In the genomic region with DNA sequence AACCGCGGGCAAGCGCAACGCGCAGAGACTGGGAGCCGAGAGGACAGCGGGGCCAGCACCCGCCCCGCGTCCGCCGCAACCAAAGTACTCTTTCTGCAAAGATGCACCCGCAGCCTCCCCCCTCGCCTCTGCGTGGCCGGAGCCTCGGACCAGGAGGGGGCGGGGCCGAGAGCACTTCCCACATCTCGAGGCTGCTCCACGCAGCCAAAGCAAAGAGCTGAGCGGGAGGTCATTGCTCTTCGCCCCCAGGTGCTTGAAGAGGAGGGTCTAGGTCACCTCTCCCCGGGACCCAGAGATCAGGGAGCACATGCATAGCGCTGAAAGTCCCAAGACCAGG, we compare ENCODE assay signal across 10 mouse cellular contexts. TPM values are rescaled to one million over a fixed set of nuclear protein-coding genes. Genes with fewer than 3 reads are reported as not detected.
A peak's percentile ranks its signal among the peaks of the same experiment; 100 is the strongest.
DNase-seq lines count a peak whose midpoint lies in the region; ATAC-seq and TF ChIP-seq lines count a peak whose summit lies in the region.
"Had no signal": no experiment of that assay in that cellular context is flagged by ENCODE, and none has a peak within 500 bp of the region (broad histone marks: within the 10 kb centered on the region; RNA-seq: fewer than 3 reads in every experiment).

No protein-coding gene starts in this region.

- no peak for TF ChIP-seq CTCF in cerebellum, adult 2 months (IDR thresholded peaks at IDR 0.05; ENCODE audit: borderline replicate concordance, insufficient read depth, low read depth, low read length)
- no peak for TF ChIP-seq CTCF in olfactory bulb, adult 2 months (IDR thresholded peaks at IDR 0.05; ENCODE audit: insufficient read depth, low read depth, low read length)

- DNase-seq in cerebellum, adult 2 months, result peak; percentile 60 to 66
- DNase-seq in cerebellum, adult 9-10 months, result no peak
- DNase-seq in lung, adult 18-20 months, result no peak
- DNase-seq in layer of hippocampus, adult 9-11 months, result no peak
- no peak for DNase-seq in left cerebral cortex, postnatal 36 days (ENCODE audit: low spot score in 2 of 2)

- no peak overlapping the region for H3K9ac ChIP-seq in lung, embryonic 15.5 days
- 0 out of 2 replicates have a peak overlapping the region, but pooled peaks have one; percentile 29 for H3K9ac ChIP-seq in intestine, embryonic 16.5 days (ENCODE audit: low read depth, low read length)

- H3K4me3 ChIP-seq in cerebellum, adult 2 months (replicated peaks; ENCODE audit: insufficient read depth, low read depth, low read length), result peak overlapping the region; percentile 25
- H3K4me3 ChIP-seq in lung, embryonic 15.5 days, result peak overlapping the region; percentile 29
- peak overlapping the region; percentile 29 for H3K4me3 ChIP-seq in intestine, embryonic 16.5 days (ENCODE audit: low read length)
- H3K4me3 ChIP-seq in olfactory bulb, adult 2 months (ENCODE audit: insufficient read depth, low read depth, low read length), result peak overlapping the region; percentile 50

- intact Hi-C loops in left cerebral cortex, postnatal 36 days (cut with DNase I), result no loop called here

- no peak for TF ChIP-seq POLR2A in cerebellum, adult 2 months (IDR thresholded peaks at IDR 0.05; ENCODE audit: borderline replicate concordance, insufficient read depth, low read length)
- no peak for TF ChIP-seq POLR2A in olfactory bulb, adult 2 months (IDR thresholded peaks at IDR 0.05; ENCODE audit: insufficient read depth, low read depth, low read length)

- H3K36me3 ChIP-seq in lung, embryonic 15.5 days, result no peaks in the 10 kb centered on the region
- H3K36me3 ChIP-seq in intestine, embryonic 16.5 days (ENCODE audit: control insufficient read depth, insufficient read depth, low read length), result no peaks in the 10 kb centered on the region

- no peak for ATAC-seq in lung, embryonic 15.5 days (ENCODE audit: borderline replicate concordance, extremely low read depth, low FRiP score, low TSS enrichment)
- ATAC-seq in intestine, embryonic 16.5 days, result no peak

- no peaks in the 10 kb centered on the region for H3K9me3 ChIP-seq in lung, embryonic 15.5 days
- H3K9me3 ChIP-seq in intestine, embryonic 16.5 days (ENCODE audit: control insufficient read depth, low read length), result no peaks in the 10 kb centered on the region

- H3K27ac ChIP-seq in cerebellum, adult 2 months (ENCODE audit: insufficient read depth, low read length), result no peak overlapping the region
- no peak overlapping the region for H3K27ac ChIP-seq in lung, embryonic 15.5 days
- H3K27ac ChIP-seq in intestine, embryonic 16.5 days (ENCODE audit: low read length), result no peak overlapping the region
- H3K27ac ChIP-seq in olfactory bulb, adult 2 months (ENCODE audit: insufficient read depth, low read depth, low read length), result peak overlapping the region; percentile 12; the same call in 1 of the 2 replicates
- H3K27ac ChIP-seq: macrophage had no signal

- no peaks in the 10 kb centered on the region for H3K27me3 ChIP-seq in cerebellum, adult 2 months (ENCODE audit: control insufficient read depth, insufficient read depth, low read length)
- peaks cover 64% of the 10 kb centered on the region for H3K27me3 ChIP-seq in lung, embryonic 15.5 days
- peaks cover 36% of the 10 kb centered on the region for H3K27me3 ChIP-seq in intestine, embryonic 16.5 days (replicated peaks; ENCODE audit: control insufficient read depth, insufficient read depth, low read length)

- peaks cover 26% of the 10 kb centered on the region for H3K4me1 ChIP-seq in cerebellum, adult 2 months (ENCODE audit: control insufficient read depth, insufficient read depth, low read length)
- peaks cover 8% of the 10 kb centered on the region; the same call in 1 of the 2 replicates for H3K4me1 ChIP-seq in lung, embryonic 15.5 days
- H3K4me1 ChIP-seq in intestine, embryonic 16.5 days (ENCODE audit: control insufficient read depth, insufficient read depth, low read length), result peaks cover 8% of the 10 kb centered on the region
- H3K4me1 ChIP-seq in olfactory bulb, adult 2 months (ENCODE audit: control insufficient read depth, insufficient read depth, low read length), result peaks cover 48% of the 10 kb centered on the region

- WGBS in cerebellum, adult 2 months, result 1% methylated on average over 25 of the region's 25 CpGs
- WGBS in lung, embryonic 15.5 days, result under 1% methylated on average over 24 of the region's 25 CpGs
- WGBS in intestine, embryonic 16.5 days, result 10% methylated on average over 25 of the region's 25 CpGs
- WGBS in olfactory bulb, adult 2 months, result 2% methylated on average over 25 of the region's 25 CpGs

- peak overlapping the region; percentile 58 for H3K4me2 ChIP-seq in lung, embryonic 15.5 days
- H3K4me2 ChIP-seq in intestine, embryonic 16.5 days (ENCODE audit: low read depth, low read length), result peak overlapping the region; percentile 38

RNA-seq across cellular contexts. Expression of a gene that starts 13.3 kb away (rescaled TPM):
- 149 and 180 TPM in 2 replicates for polyA plus RNA-seq in cerebellum, adult 2 months (2012; rRNA removed)
- polyA plus RNA-seq in lung, embryonic 15.5 days (2015; fragmentation: Nextera tagmentation; extraction: Ambion mirVana), result 11.1 and 11.2 TPM in 2 replicates
- polyA plus RNA-seq in intestine, embryonic 16.5 days (2015; fragmentation: Nextera tagmentation; extraction: Ambion mirVana), result 19.8 and 22.9 TPM in 2 replicates
- polyA plus RNA-seq in olfactory bulb, adult 2 months (2012; ENCODE audit: insufficient read depth, insufficient read length, low replicate concordance, missing spikeins), result not detected in 2 replicates
- 10 to 100 TPM; 63.2 to 92.6 TPM for total RNA-seq in left cerebral cortex, postnatal 36 days (2021)
- total RNA-seq: hematopoietic stem cell, adult 5-6 weeks had no signal
- polyA plus RNA-seq: macrophage had no signal

RNA-seq across cellular contexts. Expression of a gene that starts 23.6 kb away (rescaled TPM):
- 32.0 and 38.1 TPM in 2 replicates for polyA plus RNA-seq in cerebellum, adult 2 months (2012; rRNA removed)
- polyA plus RNA-seq in lung, embryonic 15.5 days (2015; fragmentation: Nextera tagmentation; extraction: Ambion mirVana), result 21.1 and 26.2 TPM in 2 replicates
- 28.9 and 30.5 TPM in 2 replicates for polyA plus RNA-seq in intestine, embryonic 16.5 days (2015; fragmentation: Nextera tagmentation; extraction: Ambion mirVana)
- polyA plus RNA-seq in olfactory bulb, adult 2 months (2012; ENCODE audit: insufficient read depth, insufficient read length, low replicate concordance, missing spikeins), result not detected in 2 replicates
- total RNA-seq in left cerebral cortex, postnatal 36 days (2021), result 10 to 100 TPM; 17.4 to 19.5 TPM

RNA-seq across cellular contexts. Expression of a gene that starts 42.9 kb away (rescaled TPM):
- 102 and 104 TPM in 2 replicates for polyA plus RNA-seq in cerebellum, adult 2 months (2012; rRNA removed)
- polyA plus RNA-seq in lung, embryonic 15.5 days (2015; fragmentation: Nextera tagmentation; extraction: Ambion mirVana), result 157 and 163 TPM in 2 replicates
- 211 and 216 TPM in 2 replicates for polyA plus RNA-seq in intestine, embryonic 16.5 days (2015; fragmentation: Nextera tagmentation; extraction: Ambion mirVana)
- polyA plus RNA-seq in olfactory bulb, adult 2 months (2012; ENCODE audit: insufficient read depth, insufficient read length, low replicate concordance, missing spikeins), result not detected in 2 replicates
- 10 to 100 TPM; 65.6 to 67.3 TPM for total RNA-seq in left cerebral cortex, postnatal 36 days (2021)

RNA-seq across cellular contexts. Expression of a gene that starts 43.1 kb away (rescaled TPM):
- polyA plus RNA-seq in cerebellum, adult 2 months (2012; rRNA removed), result 15.6 and 18.7 TPM in 2 replicates
- 5.9 and 7.7 TPM in 2 replicates for polyA plus RNA-seq in lung, embryonic 15.5 days (2015; fragmentation: Nextera tagmentation; extraction: Ambion mirVana)
- polyA plus RNA-seq in intestine, embryonic 16.5 days (2015; fragmentation: Nextera tagmentation; extraction: Ambion mirVana), result 3.6 and 4.3 TPM in 2 replicates
- not detected in 2 replicates for polyA plus RNA-seq in olfactory bulb, adult 2 months (2012; ENCODE audit: insufficient read depth, insufficient read length, low replicate concordance, missing spikeins)
- 10 to 100 TPM in 1 of 2 experiments, 1 to 10 TPM in 1; 8.4 to 11.6 TPM for total RNA-seq in left cerebral cortex, postnatal 36 days (2021)

Comparison
In these comparisons a context has a peak if more than half of its experiments do, and no peak if none do; other contexts are left out.
1. DNase-seq: peak in cerebellum, adult 2 months (2 of 2); none in cerebellum, adult 9-10 months (single experiment), lung, adult 18-20 months (0 of 2), layer of hippocampus, adult 9-11 months (single experiment) and left cerebral cortex, postnatal 36 days (0 of 2).
2. RNA of a gene that starts 13.3 kb away (polyA plus RNA-seq): 149 to 180 TPM in cerebellum, adult 2 months, 19.8 to 22.9 TPM in intestine, embryonic 16.5 days and 11.1 to 11.2 TPM in lung, embryonic 15.5 days; not detected in olfactory bulb, adult 2 months; every median in the first group is over 10 times any median in the second.
3. RNA of a gene that starts 23.6 kb away (polyA plus RNA-seq): 32.0 to 38.1 TPM in cerebellum, adult 2 months, 28.9 to 30.5 TPM in intestine, embryonic 16.5 days and 21.1 to 26.2 TPM in lung, embryonic 15.5 days; not detected in olfactory bulb, adult 2 months; every median in the first group is over 10 times any median in the second.
4. Peak in every context shown above with its lines, with median percentiles within 50 percentile points of each other: H3K4me3 ChIP-seq.